Mouse (Mus musculus): ENCODE results near the gene Wwox. TPM values are rescaled to one million over a fixed set of nuclear protein-coding genes. Genes with fewer than 3 reads are reported as not detected.

The Wwox gene
- polyA plus RNA-seq, 1 experiment from 2014 or later = 10.5 TPM

- Histone ChIP-seq H3K9me3 (no peaks in the 10 kb centered on the region), H3K4me3 (no peak overlapping the region), H3K9ac (no peak overlapping the region), H3K36me3 (no peaks in the 10 kb centered on the region), H3K27me3 (no peaks in the 10 kb centered on the region), H3K4me2 (replicated peaks) (no peak overlapping the region), H3K27ac (no peak overlapping the region), H3K4me1 (peaks cover 25% of the 10 kb centered on the region)
- no peak for ATAC-seq (ENCODE audit: insufficient number of reproducible peaks, insufficient read depth, low FRiP score, low TSS enrichment)
- 84% methylated on average over 7 of the region's 7 CpGs for WGBS
Measured at GRCm38 (mm10) chr8:114507404-114507803, 67.9 kb downstream of the Wwox start.

GRCm38 (mm10) chr8:114510226-114510625 is 70.8 kb downstream of the Wwox start:
- Histone ChIP-seq H3K9me3 (no peaks in the 10 kb centered on the region), H3K36me3 (no peaks in the 10 kb centered on the region), H3K4me1 (peaks cover 9% of the 10 kb centered on the region), H3K27ac (no peak overlapping the region), H3K4me2 (replicated peaks) (no peak overlapping the region), H3K4me3 (no peak overlapping the region), H3K27me3 (no peaks in the 10 kb centered on the region), H3K9ac (no peak overlapping the region)
- 81% methylated on average over 1 of the region's 1 CpGs for WGBS
- no peak for ATAC-seq (ENCODE audit: insufficient number of reproducible peaks, insufficient read depth, low FRiP score, low TSS enrichment)

- Histone ChIP-seq H3K4me1 (no peaks in the 10 kb centered on the region), H3K4me3 (no peak overlapping the region), H3K27me3 (no peaks in the 10 kb centered on the region), H3K4me2 (replicated peaks) (no peak overlapping the region), H3K36me3 (no peaks in the 10 kb centered on the region), H3K9ac (no peak overlapping the region), H3K9me3 (no peaks in the 10 kb centered on the region), H3K27ac (no peak overlapping the region)
- WGBS = 81% methylated on average over 26 of the region's 26 CpGs
- ATAC-seq (ENCODE audit: insufficient number of reproducible peaks, insufficient read depth, low FRiP score, low TSS enrichment) = no peak
Measured at GRCm38 (mm10) chr8:114512075-114512935, 72.8 kb downstream of the Wwox start.

- H3K4me3 ChIP-seq = no peak overlapping the region
- 52% methylated on average over 11 of the region's 11 CpGs for WGBS
- H3K4me2 ChIP-seq (replicated peaks) = no peak overlapping the region
- H3K9ac ChIP-seq = no peak overlapping the region
- no peaks in the 10 kb centered on the region for H3K36me3 ChIP-seq
- no peaks in the 10 kb centered on the region for H3K27me3 ChIP-seq
- ATAC-seq (ENCODE audit: insufficient number of reproducible peaks, insufficient read depth, low FRiP score, low TSS enrichment) = no peak
- H3K27ac ChIP-seq = no peak overlapping the region
- no peaks in the 10 kb centered on the region for H3K4me1 ChIP-seq
- no peaks in the 10 kb centered on the region for H3K9me3 ChIP-seq
Measured at GRCm38 (mm10) chr8:114514692-114515091, 75.2 kb downstream of the Wwox start.

- Histone ChIP-seq H3K9ac (no peak overlapping the region), H3K9me3 (no peaks in the 10 kb centered on the region), H3K27ac (no peak overlapping the region), H3K4me3 (no peak overlapping the region), H3K27me3 (no peaks in the 10 kb centered on the region), H3K4me2 (replicated peaks) (no peak overlapping the region), H3K4me1 (no peaks in the 10 kb centered on the region), H3K36me3 (no peaks in the 10 kb centered on the region)
- ATAC-seq (ENCODE audit: insufficient number of reproducible peaks, insufficient read depth, low FRiP score, low TSS enrichment) = no peak
- WGBS = 83% methylated on average over 2 of the region's 2 CpGs
Measured at GRCm38 (mm10) chr8:114523061-114523460, 83.6 kb downstream of the Wwox start.

GRCm38 (mm10) chr8:114526626-114527267 is 87.3 kb downstream of the Wwox start:
- Histone ChIP-seq H3K9ac (no peak overlapping the region), H3K4me3 (no peak overlapping the region), H3K27me3 (no peaks in the 10 kb centered on the region), H3K36me3 (no peaks in the 10 kb centered on the region), H3K4me2 (replicated peaks) (no peak overlapping the region), H3K4me1 (no peaks in the 10 kb centered on the region; the same call in 1 of the 2 replicates), H3K9me3 (no peaks in the 10 kb centered on the region), H3K27ac (no peak overlapping the region)
- 85% methylated on average over 15 of the region's 15 CpGs for WGBS
- ATAC-seq (ENCODE audit: insufficient number of reproducible peaks, insufficient read depth, low FRiP score, low TSS enrichment) = no peak

GRCm38 (mm10) chr8:114527648-114528221 is 88.3 kb downstream of the Wwox start:
- no peak overlapping the region for H3K27ac ChIP-seq
- H3K4me1 ChIP-seq = no peaks in the 10 kb centered on the region; the same call in 1 of the 2 replicates
- no peak overlapping the region for H3K9ac ChIP-seq
- no peak overlapping the region for H3K4me2 ChIP-seq (replicated peaks)
- no peaks in the 10 kb centered on the region for H3K27me3 ChIP-seq
- WGBS = 64% methylated on average over 12 of the region's 12 CpGs
- H3K36me3 ChIP-seq = no peaks in the 10 kb centered on the region
- no peak for ATAC-seq (ENCODE audit: insufficient number of reproducible peaks, insufficient read depth, low FRiP score, low TSS enrichment)
- H3K4me3 ChIP-seq = no peak overlapping the region
- H3K9me3 ChIP-seq = no peaks in the 10 kb centered on the region

GRCm38 (mm10) chr8:114529581-114529980 is 90.1 kb downstream of the Wwox start:
- Histone ChIP-seq H3K36me3 (no peaks in the 10 kb centered on the region), H3K27me3 (no peaks in the 10 kb centered on the region), H3K9me3 (no peaks in the 10 kb centered on the region), H3K27ac (no peak overlapping the region), H3K4me3 (no peak overlapping the region), H3K4me1 (no peaks in the 10 kb centered on the region; the same call in 1 of the 2 replicates), H3K4me2 (replicated peaks) (no peak overlapping the region), H3K9ac (no peak overlapping the region)
- no peak for ATAC-seq (ENCODE audit: insufficient number of reproducible peaks, insufficient read depth, low FRiP score, low TSS enrichment)
- 81% methylated on average over 10 of the region's 10 CpGs for WGBS

- Histone ChIP-seq H3K9ac (no peak overlapping the region), H3K4me3 (no peak overlapping the region), H3K9me3 (no peaks in the 10 kb centered on the region), H3K27me3 (0 out of 2 replicates have a peak, but pooled peaks cover 2% of the 10 kb centered on the region), H3K4me2 (replicated peaks) (no peak overlapping the region), H3K4me1 (peaks cover 3% of the 10 kb centered on the region; the same call in 1 of the 2 replicates), H3K36me3 (no peaks in the 10 kb centered on the region), H3K27ac (no peak overlapping the region)
- no peak for ATAC-seq (ENCODE audit: insufficient number of reproducible peaks, insufficient read depth, low FRiP score, low TSS enrichment)
- 48% methylated on average over 6 of the region's 6 CpGs for WGBS
Measured at GRCm38 (mm10) chr8:114536201-114536600, 96.7 kb downstream of the Wwox start.

- Histone ChIP-seq H3K9ac (no peak overlapping the region), H3K27me3 (0 out of 2 replicates have a peak, but pooled peaks cover 2% of the 10 kb centered on the region), H3K9me3 (no peaks in the 10 kb centered on the region), H3K36me3 (no peaks in the 10 kb centered on the region), H3K4me3 (no peak overlapping the region), H3K4me2 (replicated peaks) (no peak overlapping the region), H3K27ac (no peak overlapping the region), H3K4me1 (0 out of 2 replicates have a peak, but pooled peaks cover 3% of the 10 kb centered on the region)
- 18% methylated on average over 3 of the region's 3 CpGs for WGBS
- no peak for ATAC-seq (ENCODE audit: insufficient number of reproducible peaks, insufficient read depth, low FRiP score, low TSS enrichment)
Measured at GRCm38 (mm10) chr8:114541132-114541531, 101.7 kb downstream of the Wwox start.

- Histone ChIP-seq H3K4me1 (0 out of 2 replicates have a peak, but pooled peaks cover 2% of the 10 kb centered on the region), H3K27ac (no peak overlapping the region), H3K4me3 (no peak overlapping the region), H3K9me3 (no peaks in the 10 kb centered on the region), H3K27me3 (no peaks in the 10 kb centered on the region), H3K4me2 (replicated peaks) (no peak overlapping the region), H3K9ac (no peak overlapping the region), H3K36me3 (no peaks in the 10 kb centered on the region)
- no peak for ATAC-seq (ENCODE audit: insufficient number of reproducible peaks, insufficient read depth, low FRiP score, low TSS enrichment)
- WGBS = 70% methylated on average over 8 of the region's 8 CpGs
Measured at GRCm38 (mm10) chr8:114548360-114548759, 108.9 kb downstream of the Wwox start.
